Mouse (Mus musculus) MEL-GATA-1-ER (cell line): ENCODE measurements around the gene Sdccag8.

Experiments
- DNase-seq: peaks from one replicate; pipeline ENCODE4 v3.0.0-alpha.2; 2012; ENCODE audit warnings: low read depth; ENCODE audit errors: extremely low read depth

Sdccag8 gene

GRCm38 (mm10) chr1:176877756-176878155, 63.3 kb downstream of the Sdccag8 start:
- DNase-seq, result peak; percentile 36

- DNase-seq, result peak; percentile 10
Measured at GRCm38 (mm10) chr1:176879005-176879404, 64.5 kb downstream of the Sdccag8 start.

- DNase-seq, result no peak
Measured at GRCm38 (mm10) chr1:176879614-176880013, 65.2 kb downstream of the Sdccag8 start.

GRCm38 (mm10) chr1:176880101-176880500, 65.6 kb downstream of the Sdccag8 start:
- DNase-seq, result no peak

GRCm38 (mm10) chr1:176880943-176881342, 66.5 kb downstream of the Sdccag8 start:
- DNase-seq, result no peak

- DNase-seq, result no peak
Measured at GRCm38 (mm10) chr1:176885207-176885933, 70.9 kb downstream of the Sdccag8 start.

GRCm38 (mm10) chr1:176886002-176886401, 71.5 kb downstream of the Sdccag8 start:
- no peak for DNase-seq

- DNase-seq, result no peak
Measured at GRCm38 (mm10) chr1:176903741-176904140, 89.3 kb downstream of the Sdccag8 start.

GRCm38 (mm10) chr1:176915946-176916345, 101.5 kb downstream of the Sdccag8 start:
- no peak for DNase-seq

GRCm38 (mm10) chr1:176919486-176919885, 105.0 kb downstream of the Sdccag8 start:
- no peak for DNase-seq

- DNase-seq, result no peak
Measured at GRCm38 (mm10) chr1:176922842-176923241, 108.4 kb downstream of the Sdccag8 start.

GRCm38 (mm10) chr1:176926009-176926408, 111.5 kb downstream of the Sdccag8 start:
- DNase-seq, result no peak

GRCm38 (mm10) chr1:176927312-176927711, 112.9 kb downstream of the Sdccag8 start:
- no peak for DNase-seq

GRCm38 (mm10) chr1:176929710-176930109, 115.2 kb downstream of the Sdccag8 start:
- no peak for DNase-seq

GRCm38 (mm10) chr1:176930574-176930973, 116.1 kb downstream of the Sdccag8 start:
- DNase-seq, result no peak

GRCm38 (mm10) chr1:176930981-176931500, 116.6 kb downstream of the Sdccag8 start:
- DNase-seq, result no peak

GRCm38 (mm10) chr1:176931511-176931910, 117.1 kb downstream of the Sdccag8 start:
- DNase-seq, result no peak

- DNase-seq, result no peak
Measured at GRCm38 (mm10) chr1:176932320-176932950, 118.0 kb downstream of the Sdccag8 start.

GRCm38 (mm10) chr1:176933319-176933718, 118.9 kb downstream of the Sdccag8 start:
- no peak for DNase-seq

- DNase-seq, result no peak
Measured at GRCm38 (mm10) chr1:176934043-176934762, 119.7 kb downstream of the Sdccag8 start.

GRCm38 (mm10) chr1:176939901-176940341, 125.5 kb downstream of the Sdccag8 start:
- DNase-seq, result no peak
